Mouse (Mus musculus) ES-E14 (cell line): ENCODE measurements around the gene Zfp541. TPM values are rescaled to one million over a fixed set of nuclear protein-coding genes. Genes with fewer than 3 reads are reported as not detected.

Source experiments
- DNase-seq: peaks from one replicate; pipeline ENCODE4 v3.0.0-alpha.2; 2013; ENCODE audit warnings: low read depth, low spot score
- H3K27ac ChIP-seq: 2 replicates; pipeline ENCODE4 v1.5.1; 2012; ENCODE audit warnings: low read depth, mild to moderate bottlenecking, low read length, moderate library complexity, mixed read lengths; ENCODE audit not compliant: poor library complexity, insufficient read depth, severe bottlenecking
- H3K36me3 ChIP-seq: 2 replicates; pipeline ENCODE4 v1.6.1; 2012; ENCODE audit warnings: mild to moderate bottlenecking, low read length, moderate library complexity, mixed read lengths; ENCODE audit not compliant: control insufficient read depth, poor library complexity, insufficient read depth, severe bottlenecking
- H3K4me1 ChIP-seq, 2 experiments: fragments of 150-350 bp in 1 of 2; sonication (generic) in 1 of 2; 2 replicates each; pipeline ENCODE4 v1.6.1; 2012; ENCODE audit warnings: low read length in 2 of 2, mild to moderate bottlenecking in 1 of 2, mixed read lengths in 1 of 2; ENCODE audit not compliant: control insufficient read depth in 2 of 2, insufficient read depth in 2 of 2, poor library complexity in 1 of 2
- H3K4me3 ChIP-seq, 2 experiments: fragments of 150-350 bp in 1 of 2; sonication (generic) in 1 of 2; 2 replicates each; pipeline ENCODE4 v1.5.1; 2012; ENCODE audit warnings: low read length in 2 of 2, low read depth in 1 of 2, mild to moderate bottlenecking in 1 of 2, mixed read lengths in 1 of 2; ENCODE audit not compliant: insufficient read depth in 1 of 2, poor library complexity in 1 of 2, severe bottlenecking in 1 of 2
- H3K9ac ChIP-seq: 2 replicates; pipeline ENCODE4 v1.6.1; 2012; ENCODE audit warnings: low read depth, mild to moderate bottlenecking, low read length, mixed read lengths; ENCODE audit not compliant: poor library complexity, insufficient read depth, severe bottlenecking
- H3K9me3 ChIP-seq: fragments of 150-350 bp; sonication (generic); 2 replicates; pipeline ENCODE4 v1.6.1; 2012; ENCODE audit warnings: low read depth, mild to moderate bottlenecking, low read length; ENCODE audit not compliant: control insufficient read depth, insufficient read depth
- CHD2 ChIP-seq: IDR thresholded peaks from 2 replicates; pipeline ENCODE4 v1.6.1; 2014; ENCODE audit warnings: mild to moderate bottlenecking, low read depth, low read length, inconsistent platforms
- HCFC1 ChIP-seq: IDR thresholded peaks from 2 replicates; pipeline ENCODE4 v1.6.1; 2012; ENCODE audit warnings: low read length, inconsistent platforms, borderline replicate concordance; ENCODE audit not compliant: insufficient read depth
- MAFK ChIP-seq: IDR thresholded peaks from 2 replicates; pipeline ENCODE4 v1.6.1; 2014; ENCODE audit warnings: mild to moderate bottlenecking, low read depth, low read length, inconsistent platforms; ENCODE audit not compliant: insufficient read depth
- ZC3H11A ChIP-seq: IDR thresholded peaks from 2 replicates; pipeline ENCODE4 v1.6.1; 2012; ENCODE audit warnings: low read depth, mild to moderate bottlenecking, inconsistent platforms, low read length, borderline replicate concordance
- ZNF384 ChIP-seq: IDR thresholded peaks from 2 replicates; pipeline ENCODE4 v1.6.1; 2012; ENCODE audit warnings: low read depth, low read length, inconsistent platforms
- in situ Hi-C, 2 experiments: fragments of 600-800 bp; cut with MboI; formaldehyde crosslinking; loops; one replicate each; pipeline ENCODE4 v1.15.1; 2025; ENCODE audit warnings: low sequenced_read_pairs in 2 of 2, inconsistent platforms in 1 of 2; ENCODE audit not compliant: unreplicated experiment in 2 of 2
- total RNA-seq: library from RNA; depleted of rRNA; stranded (reverse); fragments of 300-350 nt; gene quantifications from 2 replicates; pipeline ENCODE4 v1.2.3, GENCODE M21; 2012

Gene Zfp541
- total RNA-seq, 1 experiment = 0.36 TPM

- no peak for TF ChIP-seq MAFK
- no peak for TF ChIP-seq HCFC1
- no peak for TF ChIP-seq ZC3H11A
- no peak for TF ChIP-seq ZNF384
- Histone ChIP-seq H3K36me3 (peaks cover 70% of the 10 kb centered on the region), H3K9ac (no peak overlapping the region), H3K4me3 (no peak overlapping the region), H3K9me3 (no peaks in the 10 kb centered on the region), H3K27ac (no peak overlapping the region), H3K4me1 (no peaks in the 10 kb centered on the region)
- no peak for DNase-seq
- in situ Hi-C loops = no loop called here
These were observed 48.5 kb downstream of the Zfp541 start for GRCm38 (mm10) chr7:16110158-16110557.

- no peak overlapping the region for H3K9ac ChIP-seq
- in situ Hi-C loops = no loop called here
- no peak overlapping the region for H3K4me3 ChIP-seq
- H3K9me3 ChIP-seq = no peaks in the 10 kb centered on the region
- no peaks in the 10 kb centered on the region for H3K4me1 ChIP-seq
- H3K27ac ChIP-seq = no peak overlapping the region
- no peak for TF ChIP-seq HCFC1
- no peak for TF ChIP-seq MAFK
- no peak for TF ChIP-seq CHD2
- TF ChIP-seq ZNF384 = no peak
- no peak for TF ChIP-seq ZC3H11A
- peaks cover 79% of the 10 kb centered on the region for H3K36me3 ChIP-seq
- DNase-seq = no peak
These were observed 49.9 kb downstream of the Zfp541 start for GRCm38 (mm10) chr7:16111284-16112090.

DNA sequence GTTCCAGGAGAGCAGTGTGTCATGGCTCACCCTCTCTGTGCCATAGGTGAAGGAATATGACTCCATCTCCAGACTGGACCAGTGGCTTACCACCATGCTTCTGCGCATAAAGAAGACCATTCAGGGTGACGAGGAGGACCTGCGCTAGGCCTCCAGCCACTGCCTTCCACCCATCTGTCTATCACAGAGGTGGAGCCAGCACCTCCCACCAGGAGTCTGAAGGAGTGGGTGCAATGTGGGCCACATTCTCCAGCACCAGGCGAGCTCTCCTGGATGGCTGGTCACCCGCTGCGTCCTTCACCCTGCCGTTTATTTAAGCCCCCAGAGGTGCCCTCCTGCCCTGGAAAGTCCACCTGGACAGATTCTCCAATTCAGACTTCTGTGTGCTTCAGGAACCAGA is 54.8 kb downstream of the Zfp541 start:
- no peaks in the 10 kb centered on the region for H3K9me3 ChIP-seq
- no peaks in the 10 kb centered on the region for H3K4me1 ChIP-seq
- H3K36me3 ChIP-seq = peaks cover 53% of the 10 kb centered on the region
- no peak overlapping the region for H3K9ac ChIP-seq
- in situ Hi-C loops = no loop called here
- DNase-seq = no peak
- TF ChIP-seq CHD2 = no peak
- TF ChIP-seq HCFC1 = no peak
- no peak for TF ChIP-seq MAFK
- TF ChIP-seq ZNF384 = no peak
- no peak for TF ChIP-seq ZC3H11A
- no peak overlapping the region for H3K27ac ChIP-seq
- H3K4me3 ChIP-seq = no peak overlapping the region

- in situ Hi-C loops = no loop called here
- no peak for DNase-seq
- Histone ChIP-seq H3K4me3 (no peak overlapping the region), H3K9me3 (no peaks in the 10 kb centered on the region), H3K27ac (no peak overlapping the region), H3K4me1 (no peaks in the 10 kb centered on the region), H3K36me3 (peaks cover 48% of the 10 kb centered on the region), H3K9ac (no peak overlapping the region)
- TF ChIP-seq MAFK (no peak), ZC3H11A (no peak), ZNF384 (no peak), HCFC1 (no peak), CHD2 (no peak)
These were observed 55.5 kb downstream of the Zfp541 start for GRCm38 (mm10) chr7:16117100-16117499.
